Mouse (Mus musculus) kidney, embryonic 16.5 days (tissue): ENCODE measurements around the gene Rpl36al. TPM values are rescaled to one million over a fixed set of nuclear protein-coding genes. Genes with fewer than 3 reads are reported as not detected.
A peak's percentile ranks its signal among the peaks of the same experiment; 100 is the strongest.
"Not testable (repeated sequence)": the region's sequence is repeated elsewhere in the genome, so short reads cannot be mapped to it uniquely, and the experiment has no call there.

Experiments
- ATAC-seq: fragments of 200-750 bp; cut with Nextera tagmentation; 2 replicates; pipeline ENCODE4 v1.8.0; 2017; ENCODE audit warnings: moderate TSS enrichment; ENCODE audit not compliant: low FRiP score, low TSS enrichment
- H3K27ac ChIP-seq: fragments of 300-500 bp; sonication (generic); 2 replicates; pipeline ENCODE4 v1.5.1; 2014; ENCODE audit warnings: low read length
- H3K27me3 ChIP-seq: fragments of 300-500 bp; sonication (generic); 2 replicates; pipeline ENCODE4 v1.6.1; 2014; ENCODE audit warnings: low read length, control low read depth, mixed read lengths; ENCODE audit not compliant: insufficient read depth
- H3K36me3 ChIP-seq: fragments of 300-500 bp; sonication (generic); 2 replicates; pipeline ENCODE4 v1.6.1; 2014; ENCODE audit warnings: low read length, control low read depth, mixed read lengths; ENCODE audit not compliant: insufficient read depth
- H3K4me1 ChIP-seq: fragments of 300-500 bp; sonication (generic); 2 replicates; pipeline ENCODE4 v1.6.1; 2014; ENCODE audit warnings: low read length, control low read depth, mixed read lengths; ENCODE audit not compliant: insufficient read depth
- H3K4me2 ChIP-seq: fragments of 300-500 bp; sonication (generic); replicated peaks from 2 replicates; pipeline ENCODE4 v1.6.1; 2014; ENCODE audit warnings: low read depth, low read length
- H3K4me3 ChIP-seq: fragments of 300-500 bp; sonication (generic); 2 replicates; pipeline ENCODE4 v1.5.1; 2014; ENCODE audit warnings: mild to moderate bottlenecking, low read length
- H3K9ac ChIP-seq: fragments of 300-500 bp; sonication (generic); replicated peaks from 2 replicates; pipeline ENCODE4 v1.6.1; 2014; ENCODE audit warnings: low read length
- H3K9me3 ChIP-seq: fragments of 300-500 bp; sonication (generic); 2 replicates; pipeline ENCODE4 v1.6.1; 2016; ENCODE audit warnings: low read length, control low read depth
- WGBS: fragments of 180-500 bp; shearing (Covaris S2); extraction: QIAGEN DNeasy Blood & Tissue Kit; methylation state at CpG from one replicate; pipeline ENCODE4 v1.1.7; 2014; 5-methylcytosine and 5-hydroxymethylcytosine counted together
- polyA plus RNA-seq: library from polyadenylated mRNA; unstranded; fragments of >200 nt; fragmentation: Nextera tagmentation; extraction: Ambion mirVana; gene quantifications from 2 replicates; pipeline ENCODE4 v1.2.1, GENCODE M21; 2015

Rpl36al gene
- polyA plus RNA-seq, 1 experiment from 2014 or later, result 471 TPM

- not testable (repeated sequence) for H3K9ac ChIP-seq, H3K4me1 ChIP-seq, H3K9me3 ChIP-seq, H3K27me3 ChIP-seq, ATAC-seq, H3K4me2 ChIP-seq, H3K4me3 ChIP-seq, H3K27ac ChIP-seq
- WGBS, result 70% methylated on average over 2 of the region's 2 CpGs
- peaks cover 18% of the 10 kb centered on the region for H3K36me3 ChIP-seq
These were observed 23.2 kb downstream of the Rpl36al start for GRCm38 (mm10) chr12:69160677-69161076.

- H3K9me3 ChIP-seq, result no peaks in the 10 kb centered on the region
- H3K9ac ChIP-seq, result no peak overlapping the region
- H3K27me3 ChIP-seq, result no peaks in the 10 kb centered on the region
- H3K4me2 ChIP-seq, result peak overlapping the region; percentile 34
- peak; percentile 3; the same call in 1 of the 2 replicates for ATAC-seq
- peak overlapping the region; percentile 80; the same call in 1 of the 2 replicates for H3K4me3 ChIP-seq
- WGBS, result 3% methylated on average over 9 of the region's 9 CpGs
- H3K4me1 ChIP-seq, result peaks cover 6% of the 10 kb centered on the region; the same call in 1 of the 2 replicates
- H3K27ac ChIP-seq, result no peak overlapping the region
- H3K36me3 ChIP-seq, result peaks cover 18% of the 10 kb centered on the region
These were observed 24.3 kb downstream of the Rpl36al start for GRCm38 (mm10) chr12:69159578-69159940.

- Histone ChIP-seq H3K4me3 (peak within 1 kb of the TSS; percentile 80), H3K27ac (peak within 1 kb of the TSS; percentile 96), H3K9ac (peak within 1 kb of the TSS; percentile 87), H3K36me3 (peaks cover 18% of the 10 kb centered on the region), H3K4me2 (peak within 1 kb of the TSS; percentile 81)
- not testable (repeated sequence) for H3K27me3 ChIP-seq, H3K4me1 ChIP-seq, H3K9me3 ChIP-seq
- under 1% methylated on average over 45 of the region's 68 CpGs for WGBS
- ATAC-seq, result peak; percentile 99
These were observed 24.9 kb downstream of the Rpl36al start, which contains the start of gene Rps29 for GRCm38 (mm10) chr12:69158765-69159577. Gene Rps29 (minus strand): TSS chr12:69159186.

GRCm38 (mm10) chr12:69158366-69158764 is 25.5 kb downstream of the Rpl36al start:
- Histone ChIP-seq H3K4me1 (peaks cover 6% of the 10 kb centered on the region; the same call in 1 of the 2 replicates), H3K9me3 (no peaks in the 10 kb centered on the region), H3K4me2 (peak overlapping the region; percentile 81), H3K27ac (peak overlapping the region; percentile 96), H3K27me3 (no peaks in the 10 kb centered on the region), H3K4me3 (peak overlapping the region; percentile 80), H3K36me3 (peaks cover 18% of the 10 kb centered on the region), H3K9ac (peak overlapping the region; percentile 87)
- ATAC-seq, result no peak; the same call in 1 of the 2 replicates
- under 1% methylated on average over 19 of the region's 19 CpGs for WGBS

GRCm38 (mm10) chr12:69157107-69157506 is 26.8 kb downstream of the Rpl36al start:
- H3K27me3 ChIP-seq, result no peaks in the 10 kb centered on the region
- peaks cover 18% of the 10 kb centered on the region for H3K36me3 ChIP-seq
- WGBS, result 98% methylated on average over 2 of the region's 2 CpGs
- 0 out of 2 replicates have a peak overlapping the region, but pooled peaks have one; percentile 80 for H3K4me3 ChIP-seq
- no peaks in the 10 kb centered on the region for H3K9me3 ChIP-seq
- no peak for ATAC-seq
- no peak overlapping the region for H3K27ac ChIP-seq
- no peak overlapping the region for H3K4me2 ChIP-seq
- H3K4me1 ChIP-seq, result peaks cover 6% of the 10 kb centered on the region; the same call in 1 of the 2 replicates
- H3K9ac ChIP-seq, result no peak overlapping the region

GRCm38 (mm10) chr12:69156436-69156835 is 27.4 kb downstream of the Rpl36al start:
- H3K4me3 ChIP-seq, result no peak overlapping the region
- WGBS, result 88% methylated on average over 4 of the region's 4 CpGs
- no peak overlapping the region for H3K27ac ChIP-seq
- H3K9ac ChIP-seq, result no peak overlapping the region
- peaks cover 18% of the 10 kb centered on the region for H3K36me3 ChIP-seq
- H3K4me2 ChIP-seq, result no peak overlapping the region
- H3K9me3 ChIP-seq, result no peaks in the 10 kb centered on the region
- H3K27me3 ChIP-seq, result no peaks in the 10 kb centered on the region
- no peak for ATAC-seq
- H3K4me1 ChIP-seq, result peaks cover 6% of the 10 kb centered on the region; the same call in 1 of the 2 replicates

GRCm38 (mm10) chr12:69155923-69156322 is 28.0 kb downstream of the Rpl36al start:
- H3K27me3 ChIP-seq, result no peaks in the 10 kb centered on the region
- no peak overlapping the region for H3K9ac ChIP-seq
- H3K4me2 ChIP-seq, result no peak overlapping the region
- peaks cover 18% of the 10 kb centered on the region for H3K36me3 ChIP-seq
- no peak for ATAC-seq
- 84% methylated on average over 2 of the region's 2 CpGs for WGBS
- H3K4me1 ChIP-seq, result peaks cover 6% of the 10 kb centered on the region; the same call in 1 of the 2 replicates
- H3K4me3 ChIP-seq, result no peak overlapping the region
- H3K27ac ChIP-seq, result no peak overlapping the region
- H3K9me3 ChIP-seq, result no peaks in the 10 kb centered on the region

GRCm38 (mm10) chr12:69150049-69150448 is 33.8 kb downstream of the Rpl36al start:
- H3K9me3 ChIP-seq, result no peaks in the 10 kb centered on the region
- 82% methylated on average over 13 of the region's 13 CpGs for WGBS
- no peaks in the 10 kb centered on the region for H3K4me1 ChIP-seq
- H3K27me3 ChIP-seq, result no peaks in the 10 kb centered on the region
- no peak for ATAC-seq
- H3K9ac ChIP-seq, result no peak overlapping the region
- H3K27ac ChIP-seq, result no peak overlapping the region
- H3K4me2 ChIP-seq, result no peak overlapping the region
- H3K36me3 ChIP-seq, result no peaks in the 10 kb centered on the region
- no peak overlapping the region for H3K4me3 ChIP-seq

- Histone ChIP-seq H3K4me3 (no peak overlapping the region), H3K4me1 (no peaks in the 10 kb centered on the region), H3K4me2 (no peak overlapping the region), H3K36me3 (no peaks in the 10 kb centered on the region), H3K9me3 (no peaks in the 10 kb centered on the region), H3K9ac (no peak overlapping the region), H3K27me3 (no peaks in the 10 kb centered on the region), H3K27ac (no peak overlapping the region)
- WGBS, result 94% methylated on average over 5 of the region's 5 CpGs
- no peak for ATAC-seq
These were observed 36.6 kb downstream of the Rpl36al start for GRCm38 (mm10) chr12:69147166-69147735.

- Histone ChIP-seq H3K4me1 (no peaks in the 10 kb centered on the region), H3K27me3 (no peaks in the 10 kb centered on the region), H3K4me3 (no peak overlapping the region), H3K36me3 (no peaks in the 10 kb centered on the region), H3K9me3 (no peaks in the 10 kb centered on the region), H3K9ac (no peak overlapping the region), H3K4me2 (no peak overlapping the region), H3K27ac (no peak overlapping the region)
- ATAC-seq, result no peak
- WGBS, result 86% methylated on average over 6 of the region's 6 CpGs
These were observed 40.4 kb downstream of the Rpl36al start for GRCm38 (mm10) chr12:69143460-69143859.
